Mouse (Mus musculus) lung, postnatal 14 days (tissue): Measurements from ENCODE around the gene Ambra1.

Experiments
- DNase-seq: peaks from one replicate; pipeline ENCODE4 v3.0.0; 2021

Ambra1 gene

GRCm38 (mm10) chr2:91964610-91965204 lies 234.8 kb downstream of the Ambra1 start:
- no peak for DNase-seq

GRCm38 (mm10) chr2:91965417-91965816 lies 235.5 kb downstream of the Ambra1 start:
- DNase-seq, result peak; percentile 81

GRCm38 (mm10) chr2:91966367-91966766 lies 236.4 kb downstream of the Ambra1 start:
- DNase-seq, result no peak

GRCm38 (mm10) chr2:91967962-91968361 lies 238.0 kb downstream of the Ambra1 start:
- DNase-seq, result peak; percentile 68
